Mouse (Mus musculus): Measurements from ENCODE around the gene Bves.

The Bves gene

GRCm38 (mm10) chr10:45303315-45304036, 32.1 kb upstream of the Bves start:
- H3K9me3 ChIP-seq (ENCODE audit: low read length), result no peaks in the 10 kb centered on the region
- no peak overlapping the region for H3K4me3 ChIP-seq (replicated peaks; ENCODE audit: low read length)
- H3K4me1 ChIP-seq (replicated peaks; ENCODE audit: low read depth, low read length), result no peaks in the 10 kb centered on the region
- TF ChIP-seq POU5F1 (IDR thresholded peaks at IDR 0.05; ENCODE audit: borderline replicate concordance, low read length) (no peak), NANOG (IDR thresholded peaks at IDR 0.05; ENCODE audit: borderline replicate concordance, low read length) (no peak), CTCF (conservative IDR thresholded peaks at IDR 0.05; ENCODE audit: low read length) (no peak)
- H3K36me3 ChIP-seq (ENCODE audit: insufficient read depth, low read length), result no peaks in the 10 kb centered on the region
- no peaks in the 10 kb centered on the region for H3K27me3 ChIP-seq (ENCODE audit: insufficient read depth, low read length)

- H3K36me3 ChIP-seq (ENCODE audit: insufficient read depth, low read length), result no peaks in the 10 kb centered on the region
- H3K9me3 ChIP-seq (ENCODE audit: low read length), result no peaks in the 10 kb centered on the region
- H3K4me3 ChIP-seq (replicated peaks; ENCODE audit: low read length), result no peak overlapping the region
- H3K4me1 ChIP-seq (replicated peaks; ENCODE audit: low read depth, low read length), result no peaks in the 10 kb centered on the region
- no peak for TF ChIP-seq NANOG (IDR thresholded peaks at IDR 0.05; ENCODE audit: borderline replicate concordance, low read length)
- TF ChIP-seq CTCF (conservative IDR thresholded peaks at IDR 0.05; ENCODE audit: low read length), result no peak
- TF ChIP-seq POU5F1 (IDR thresholded peaks at IDR 0.05; ENCODE audit: borderline replicate concordance, low read length), result no peak
- H3K27me3 ChIP-seq (ENCODE audit: insufficient read depth, low read length), result no peaks in the 10 kb centered on the region
Observed at GRCm38 (mm10) chr10:45305173-45305572, 30.4 kb upstream of the Bves start.

- Histone ChIP-seq H3K36me3 (ENCODE audit: insufficient read depth, low read length) (no peaks in the 10 kb centered on the region), H3K4me3 (replicated peaks; ENCODE audit: low read length) (no peak overlapping the region), H3K27me3 (ENCODE audit: insufficient read depth, low read length) (no peaks in the 10 kb centered on the region), H3K9me3 (ENCODE audit: low read length) (no peaks in the 10 kb centered on the region), H3K4me1 (replicated peaks; ENCODE audit: low read depth, low read length) (no peaks in the 10 kb centered on the region)
- TF ChIP-seq CTCF (conservative IDR thresholded peaks at IDR 0.05; ENCODE audit: low read length) (no peak), POU5F1 (IDR thresholded peaks at IDR 0.05; ENCODE audit: borderline replicate concordance, low read length) (no peak), NANOG (IDR thresholded peaks at IDR 0.05; ENCODE audit: borderline replicate concordance, low read length) (no peak)
Observed at GRCm38 (mm10) chr10:45311129-45311528, 24.4 kb upstream of the Bves start.

GRCm38 (mm10) chr10:45311624-45312023, 23.9 kb upstream of the Bves start:
- H3K36me3 ChIP-seq (ENCODE audit: insufficient read depth, low read length), result no peaks in the 10 kb centered on the region
- H3K4me3 ChIP-seq (replicated peaks; ENCODE audit: low read length), result no peak overlapping the region
- no peak for TF ChIP-seq NANOG (IDR thresholded peaks at IDR 0.05; ENCODE audit: borderline replicate concordance, low read length)
- no peak for TF ChIP-seq POU5F1 (IDR thresholded peaks at IDR 0.05; ENCODE audit: borderline replicate concordance, low read length)
- TF ChIP-seq CTCF (conservative IDR thresholded peaks at IDR 0.05; ENCODE audit: low read length), result no peak
- H3K4me1 ChIP-seq (replicated peaks; ENCODE audit: low read depth, low read length), result no peaks in the 10 kb centered on the region
- peaks cover 4% of the 10 kb centered on the region; the same call in 1 of the 2 replicates for H3K9me3 ChIP-seq (ENCODE audit: low read length)
- no peaks in the 10 kb centered on the region for H3K27me3 ChIP-seq (ENCODE audit: insufficient read depth, low read length)

GRCm38 (mm10) chr10:45314865-45315264, 20.7 kb upstream of the Bves start:
- H3K27me3 ChIP-seq (ENCODE audit: insufficient read depth, low read length), result no peaks in the 10 kb centered on the region
- no peaks in the 10 kb centered on the region for H3K36me3 ChIP-seq (ENCODE audit: insufficient read depth, low read length)
- TF ChIP-seq NANOG (IDR thresholded peaks at IDR 0.05; ENCODE audit: borderline replicate concordance, low read length) (no peak), POU5F1 (IDR thresholded peaks at IDR 0.05; ENCODE audit: borderline replicate concordance, low read length) (no peak), CTCF (conservative IDR thresholded peaks at IDR 0.05; ENCODE audit: low read length) (no peak)
- H3K4me1 ChIP-seq (replicated peaks; ENCODE audit: low read depth, low read length), result no peaks in the 10 kb centered on the region
- no peak overlapping the region for H3K4me3 ChIP-seq (replicated peaks; ENCODE audit: low read length)
- peaks cover 11% of the 10 kb centered on the region for H3K9me3 ChIP-seq (ENCODE audit: low read length)

GRCm38 (mm10) chr10:45318922-45319321, 16.6 kb upstream of the Bves start:
- Histone ChIP-seq H3K27me3 (ENCODE audit: insufficient read depth, low read length) (no peaks in the 10 kb centered on the region), H3K4me1 (replicated peaks; ENCODE audit: low read depth, low read length) (no peaks in the 10 kb centered on the region; the same call in 1 of the 2 replicates), H3K36me3 (ENCODE audit: insufficient read depth, low read length) (no peaks in the 10 kb centered on the region), H3K4me3 (replicated peaks; ENCODE audit: low read length) (no peak overlapping the region), H3K9me3 (ENCODE audit: low read length) (peaks cover 11% of the 10 kb centered on the region)
- TF ChIP-seq POU5F1 (IDR thresholded peaks at IDR 0.05; ENCODE audit: borderline replicate concordance, low read length) (no peak), NANOG (IDR thresholded peaks at IDR 0.05; ENCODE audit: borderline replicate concordance, low read length) (no peak), CTCF (conservative IDR thresholded peaks at IDR 0.05; ENCODE audit: low read length) (no peak)

GRCm38 (mm10) chr10:45320296-45320695, 15.3 kb upstream of the Bves start:
- Histone ChIP-seq H3K9me3 (ENCODE audit: low read length) (peaks cover 11% of the 10 kb centered on the region), H3K27me3 (ENCODE audit: insufficient read depth, low read length) (no peaks in the 10 kb centered on the region), H3K4me3 (replicated peaks; ENCODE audit: low read length) (no peak overlapping the region), H3K4me1 (replicated peaks; ENCODE audit: low read depth, low read length) (no peaks in the 10 kb centered on the region; the same call in 1 of the 2 replicates), H3K36me3 (ENCODE audit: insufficient read depth, low read length) (no peaks in the 10 kb centered on the region)
- TF ChIP-seq NANOG (IDR thresholded peaks at IDR 0.05; ENCODE audit: borderline replicate concordance, low read length) (no peak), CTCF (conservative IDR thresholded peaks at IDR 0.05; ENCODE audit: low read length) (no peak), POU5F1 (IDR thresholded peaks at IDR 0.05; ENCODE audit: borderline replicate concordance, low read length) (no peak)

GRCm38 (mm10) chr10:45324159-45324558, 11.4 kb upstream of the Bves start:
- TF ChIP-seq NANOG (IDR thresholded peaks at IDR 0.05; ENCODE audit: borderline replicate concordance, low read length), result no peak
- TF ChIP-seq POU5F1 (IDR thresholded peaks at IDR 0.05; ENCODE audit: borderline replicate concordance, low read length), result no peak

More at GRCm38 (mm10) chr10:45324159-45324558, 11.4 kb upstream of the Bves start:
- H3K27me3 ChIP-seq (ENCODE audit: insufficient read depth, low read length), result no peaks in the 10 kb centered on the region
- no peaks in the 10 kb centered on the region for H3K36me3 ChIP-seq (ENCODE audit: insufficient read depth, low read length)
- no peaks in the 10 kb centered on the region; the same call in 1 of the 2 replicates for H3K4me1 ChIP-seq (replicated peaks; ENCODE audit: low read depth, low read length)
- no peak overlapping the region for H3K4me3 ChIP-seq (replicated peaks; ENCODE audit: low read length)
- no peaks in the 10 kb centered on the region for H3K9me3 ChIP-seq (ENCODE audit: low read length)

Measured in E14TG2a.4 (cell line).